Mouse (Mus musculus): Measurements from ENCODE around the gene Dnajb9.

GRCm38 (mm10) chr12:44241090-44241489 lies 31.0 kb upstream of the Dnajb9 start:
- no peak for TF ChIP-seq CTCF (IDR thresholded peaks at IDR 0.05; ENCODE audit: low read depth, low read length)
- TF ChIP-seq POLR2A (IDR thresholded peaks at IDR 0.05; ENCODE audit: extremely low read depth, insufficient read depth, low read length), result no peak
